Mouse (Mus musculus): ENCODE measurements around the gene Tgfbr3l.

Gene Tgfbr3l

GRCm38 (mm10) chr8:4265160-4265914 is 17.3 kb downstream of the Tgfbr3l start:
- DNase-seq (ENCODE audit: low read depth, low spot score): no peak

GRCm38 (mm10) chr8:4267627-4268026 is 19.6 kb downstream of the Tgfbr3l start:
- no peak for DNase-seq (ENCODE audit: low read depth, low spot score)

GRCm38 (mm10) chr8:4269609-4270008 is 21.6 kb downstream of the Tgfbr3l start:
- no peak for DNase-seq (ENCODE audit: low read depth, low spot score)

- DNase-seq (ENCODE audit: low read depth, low spot score): peak; percentile 98
Measured at GRCm38 (mm10) chr8:4275275-4276110, 27.5 kb downstream of the Tgfbr3l start, which contains the start of gene Timm44. Timm44 (minus strand) TSS chr8:4275913.

GRCm38 (mm10) chr8:4276111-4276465 is 28.1 kb downstream of the Tgfbr3l start:
- DNase-seq (ENCODE audit: low read depth, low spot score): no peak

- DNase-seq (ENCODE audit: low read depth, low spot score): no peak
Measured at GRCm38 (mm10) chr8:4292738-4293137, 44.7 kb downstream of the Tgfbr3l start.

GRCm38 (mm10) chr8:4297822-4298221 is 49.8 kb downstream of the Tgfbr3l start:
- no peak for DNase-seq (ENCODE audit: low read depth, low spot score)
